Mouse (Mus musculus) lung, postnatal 14 days (tissue): Measurements from ENCODE around the gene Gm10153.
"Not testable (repeated sequence)": the region's sequence is repeated elsewhere in the genome, so short reads cannot be mapped to it uniquely, and the experiment has no call there.

Experiments
- DNase-seq: peaks from one replicate; pipeline ENCODE4 v3.0.0; 2021

The Gm10153 gene

GRCm38 (mm10) chr7:142143506-142144010 lies 46.6 kb downstream of the Gm10153 start:
- not testable (repeated sequence) for DNase-seq

GRCm38 (mm10) chr7:142140696-142141095 lies 49.5 kb downstream of the Gm10153 start:
- no peak for DNase-seq
